In the genomic region with DNA sequence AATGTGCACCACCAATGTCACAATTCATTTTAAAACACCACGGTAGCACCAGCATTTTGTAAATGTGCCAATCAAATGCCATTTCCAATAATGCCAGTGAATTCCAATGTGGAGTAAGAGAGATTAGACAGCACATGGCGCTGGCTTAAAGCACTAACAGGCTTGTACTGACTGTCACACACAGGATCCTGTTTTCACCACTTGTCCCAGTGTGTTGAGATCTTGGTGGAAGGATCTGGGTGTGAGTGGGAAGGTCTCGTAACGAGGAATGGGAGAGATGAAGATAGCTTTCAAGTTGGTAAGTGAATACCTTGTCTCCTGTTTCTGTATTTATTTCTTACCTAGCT, we compare ENCODE assay signal across 14 mouse cellular contexts. TPM values are rescaled to one million over a fixed set of nuclear protein-coding genes. Genes with fewer than 3 reads are reported as not detected.
DNase-seq lines count a peak whose midpoint lies in the region; ATAC-seq and TF ChIP-seq lines count a peak whose summit lies in the region.
"Had no signal": no experiment of that assay in that cellular context is flagged by ENCODE, and none has a peak within 500 bp of the region (broad histone marks: within the 10 kb centered on the region; RNA-seq: fewer than 3 reads in every experiment).

No protein-coding gene starts in this region.

- no peak for TF ChIP-seq CTCF in heart, adult 2 months (IDR thresholded peaks at IDR 0.05)
- no peak for TF ChIP-seq CTCF in layer of hippocampus, adult 2 months (conservative IDR thresholded peaks at IDR 0.05)
- TF ChIP-seq CTCF in cortical plate, adult 2 months (IDR thresholded peaks at IDR 0.05; ENCODE audit: extremely low read depth, insufficient read depth, low read length) = no peak

- no peak for TF ChIP-seq POLR2A in heart, adult 2 months (IDR thresholded peaks at IDR 0.05; ENCODE audit: insufficient read depth, low read depth, low read length)
- TF ChIP-seq POLR2A in cortical plate, adult 2 months (IDR thresholded peaks at IDR 0.05; ENCODE audit: extremely low read depth, insufficient read depth, low read length) = no peak

- H3K4me1 ChIP-seq in heart, adult 2 months (ENCODE audit: control insufficient read depth, insufficient read depth, low read length) = peaks cover 14% of the 10 kb centered on the region
- peaks cover 12% of the 10 kb centered on the region; the same call in 1 of the 2 replicates for H3K4me1 ChIP-seq in cortical plate, adult 2 months (ENCODE audit: control insufficient read depth, insufficient read depth, low read length)
- H3K4me1 ChIP-seq in liver, embryonic 15.5 days (replicated peaks) = peaks cover 62% of the 10 kb centered on the region

- no peak for DNase-seq in heart, adult 2 months
- DNase-seq in heart, postnatal 10 days = no peak
- no peak for DNase-seq in layer of hippocampus, adult 2 months (ENCODE audit: low spot score in 2 of 2)
- no peak for DNase-seq in layer of hippocampus, postnatal 36 days
- no peak for DNase-seq in embryo, embryonic 10.5 days (ENCODE audit: low spot score)
- no peak for DNase-seq in thymus, postnatal 0 days (ENCODE audit: low spot score)
- DNase-seq: adrenal gland, postnatal 10 days; cerebellum, postnatal 25 days; gastrocnemius, postnatal 25 days; lung, embryonic 14.5 days had no signal

- no peak overlapping the region for H3K9ac ChIP-seq in heart, adult 2 months (ENCODE audit: low read depth, low read length)
- 0 out of 2 replicates have a peak overlapping the region, but pooled peaks have one; percentile 6 for H3K9ac ChIP-seq in liver, embryonic 15.5 days
- H3K9ac ChIP-seq: kidney, embryonic 15.5 days; lung, embryonic 14.5 days had no signal

- peak; percentile 26 for ATAC-seq in liver, embryonic 15.5 days (ENCODE audit: insufficient read depth)
- ATAC-seq: hindbrain, postnatal 0 days had no signal

- H3K27me3 ChIP-seq in heart, adult 2 months (ENCODE audit: control insufficient read depth, insufficient read depth, low read length) = no peaks in the 10 kb centered on the region
- H3K27me3 ChIP-seq in liver, embryonic 15.5 days = no peaks in the 10 kb centered on the region
- H3K27me3 ChIP-seq: kidney, embryonic 15.5 days had no signal

- no peaks in the 10 kb centered on the region for H3K79me2 ChIP-seq in heart, adult 2 months (replicated peaks; ENCODE audit: control insufficient read depth, insufficient read depth, low read length)

- H3K27ac ChIP-seq in heart, adult 2 months = peak overlapping the region; percentile 54
- peak overlapping the region; percentile 93 for H3K27ac ChIP-seq in layer of hippocampus, adult 2 months
- H3K27ac ChIP-seq in cortical plate, adult 2 months (ENCODE audit: insufficient read depth, low read length) = peak overlapping the region; percentile 88
- H3K27ac ChIP-seq in liver, embryonic 15.5 days (replicated peaks) = peak overlapping the region; percentile 84
- H3K27ac ChIP-seq: hindbrain, postnatal 0 days; kidney, embryonic 15.5 days had no signal

- H3K36me3 ChIP-seq in heart, adult 2 months (ENCODE audit: control insufficient read depth, insufficient read depth, low read length) = peaks cover 40% of the 10 kb centered on the region
- H3K36me3 ChIP-seq in liver, embryonic 15.5 days (replicated peaks) = peaks cover 11% of the 10 kb centered on the region; the same call in 1 of the 2 replicates
- H3K36me3 ChIP-seq: kidney, embryonic 15.5 days had no signal

- no peak for TF ChIP-seq EP300 in heart, adult 2 months (IDR thresholded peaks at IDR 0.05; ENCODE audit: insufficient read depth, low read depth, low read length)

- WGBS in heart, adult 2 months = 38% methylated on average over 4 of the region's 4 CpGs
- WGBS in liver, embryonic 15.5 days (ENCODE audit: insufficient replicate concordance) = 26% methylated on average over 4 of the region's 4 CpGs

- intact Hi-C loops in heart, adult 2 months (cut with DNase I) = no loop called here
- intact Hi-C loops in heart, postnatal 10 days (cut with DNase I) = no loop called here

- H3K4me3 ChIP-seq in heart, adult 2 months = no peak overlapping the region
- no peak overlapping the region for H3K4me3 ChIP-seq in layer of hippocampus, adult 2 months
- H3K4me3 ChIP-seq in cortical plate, adult 2 months (ENCODE audit: insufficient read depth, low read length) = no peak overlapping the region
- peak overlapping the region; percentile 28 for H3K4me3 ChIP-seq in liver, embryonic 15.5 days (replicated peaks)
- H3K4me3 ChIP-seq: kidney, embryonic 15.5 days had no signal

- peak overlapping the region; percentile 60 for H3K4me2 ChIP-seq in liver, embryonic 15.5 days
- H3K4me2 ChIP-seq: kidney, embryonic 15.5 days; lung, embryonic 14.5 days had no signal

- no peaks in the 10 kb centered on the region for H3K9me3 ChIP-seq in liver, embryonic 15.5 days (replicated peaks)
- H3K9me3 ChIP-seq: kidney, embryonic 15.5 days had no signal

RNA-seq across cellular contexts. Expression of a gene that starts 26.1 kb away (rescaled TPM):
- total RNA-seq in heart, adult 2 months (2021) = 100 to 1,000 TPM; 137 to 139 TPM
- 116 and 125 TPM in 2 replicates for polyA plus RNA-seq in heart, adult 2 months (2012; rRNA removed)
- 100 to 1,000 TPM; 235 to 249 TPM for total RNA-seq in heart, postnatal 10 days (2021)
- total RNA-seq in layer of hippocampus, adult 2 months (2021) = 10 to 100 TPM; 10.9 to 13.2 TPM
- 10 to 100 TPM in 1 of 2 experiments, 1 to 10 TPM in 1; 10.0 to 12.1 TPM for total RNA-seq in layer of hippocampus, postnatal 36 days (2021)
- 24.7 and 29.5 TPM in 2 replicates for polyA plus RNA-seq in cortical plate, adult 2 months (2012; rRNA removed)
- polyA plus RNA-seq in liver, embryonic 15.5 days (2015; fragmentation: Nextera tagmentation; extraction: Ambion mirVana) = 68.0 and 70.4 TPM in 2 replicates
- 494 TPM in 2 replicates for polyA plus RNA-seq in thymus, postnatal 0 days (2015; fragmentation: Nextera tagmentation; extraction: Ambion mirVana)

Comparison
In these comparisons a context has a peak if more than half of its experiments do, and no peak if none do; other contexts are left out.
1. RNA of a gene that starts 26.1 kb away (total RNA-seq): 235 to 249 TPM in heart, postnatal 10 days and 137 to 139 TPM in heart, adult 2 months; 10.9 to 13.2 TPM in layer of hippocampus, adult 2 months and 10.0 to 12.1 TPM in layer of hippocampus, postnatal 36 days; every median in the first group is over 4 times any median in the second.
2. Peak in every context shown above with its lines, with median percentiles within 50 percentile points of each other: H3K27ac ChIP-seq.